Mouse (Mus musculus) ES-Bruce4 (cell line): Measurements from ENCODE around the gene Camta2.

ENCODE experiments used
- CTCF ChIP-seq: IDR thresholded peaks from one replicate; pipeline ENCODE4 v1.8.1; 2011; ENCODE audit warnings: low read depth, low read length
- EP300 ChIP-seq: IDR thresholded peaks from 2 replicates; pipeline ENCODE4 v1.6.1; 2011; ENCODE audit warnings: low read depth, low read length; ENCODE audit not compliant: insufficient read depth
- POLR2A ChIP-seq: IDR thresholded peaks from one replicate; pipeline ENCODE4 v1.8.1; 2011; ENCODE audit warnings: low read length; ENCODE audit not compliant: insufficient read depth

GRCm38 (mm10) chr11:70718481-70718880 lies 30.6 kb upstream of the Camta2 start:
- TF ChIP-seq POLR2A (no peak), CTCF (no peak), EP300 (no peak)
